Mouse (Mus musculus) midbrain, embryonic 14.5 days (tissue): ENCODE measurements around the gene Kcnj1. TPM values are rescaled to one million over a fixed set of nuclear protein-coding genes. Genes with fewer than 3 reads are reported as not detected.

ENCODE experiments used
- ATAC-seq: fragments of 200-750 bp; cut with Nextera tagmentation; 2 replicates; pipeline ENCODE4 v1.8.0; 2017; ENCODE audit warnings: moderate number of reproducible peaks, moderate library complexity; ENCODE audit not compliant: low FRiP score, low TSS enrichment
- DNase-seq: peaks from one replicate; pipeline ENCODE4 v3.0.0-alpha.2; 2015
- H3K27ac ChIP-seq: fragments of 300-500 bp; sonication (generic); replicated peaks from 2 replicates; pipeline ENCODE4 v1.5.1; 2014; ENCODE audit warnings: mild to moderate bottlenecking, low read depth, low read length, moderate library complexity
- H3K27me3 ChIP-seq: fragments of 300-500 bp; sonication (generic); 2 replicates; pipeline ENCODE4 v1.6.1; 2014; ENCODE audit warnings: low read length, control low read depth, mixed read lengths; ENCODE audit not compliant: control insufficient read depth, insufficient read depth
- H3K36me3 ChIP-seq: fragments of 300-500 bp; sonication (generic); 2 replicates; pipeline ENCODE4 v1.6.1; 2014; ENCODE audit warnings: low read length, control low read depth; ENCODE audit not compliant: control insufficient read depth, insufficient read depth
- H3K4me1 ChIP-seq: fragments of 300-500 bp; sonication (generic); 2 replicates; pipeline ENCODE4 v1.6.1; 2014; ENCODE audit warnings: mild to moderate bottlenecking, antibody characterized with exemption, low read length, control low read depth; ENCODE audit not compliant: control insufficient read depth, insufficient read depth
- H3K4me2 ChIP-seq: fragments of 300-500 bp; sonication (generic); 2 replicates; pipeline ENCODE4 v1.6.1; 2014; ENCODE audit warnings: mild to moderate bottlenecking, low read length, moderate library complexity
- H3K4me3 ChIP-seq: fragments of 300-500 bp; sonication (generic); replicated peaks from 2 replicates; pipeline ENCODE4 v1.5.1; 2014; ENCODE audit warnings: low read depth, low read length
- H3K9ac ChIP-seq: fragments of 300-500 bp; sonication (generic); replicated peaks from 2 replicates; pipeline ENCODE4 v1.6.1; 2014; ENCODE audit warnings: mild to moderate bottlenecking, low read length, moderate library complexity
- H3K9me3 ChIP-seq: fragments of 300-500 bp; sonication (generic); 2 replicates; pipeline ENCODE4 v1.6.1; 2016; ENCODE audit warnings: low read length, control low read depth, mixed read lengths; ENCODE audit not compliant: control insufficient read depth
- WGBS: fragments of 180-500 bp; shearing (Covaris S2); extraction: QIAGEN DNeasy Blood & Tissue Kit; methylation state at CpG from one replicate; pipeline ENCODE4 v1.1.7; 2014; 5-methylcytosine and 5-hydroxymethylcytosine counted together
- polyA plus RNA-seq: library from polyadenylated mRNA; unstranded; fragments of >200 nt; fragmentation: Nextera tagmentation; extraction: Ambion mirVana; gene quantifications from 2 replicates; pipeline ENCODE4 v1.2.1, GENCODE M21; 2014

The Kcnj1 gene
- polyA plus RNA-seq, 1 experiment from 2014 or later = not detected

- H3K4me2 ChIP-seq = no peak overlapping the region
- no peak overlapping the region for H3K9ac ChIP-seq
- no peaks in the 10 kb centered on the region for H3K9me3 ChIP-seq
- H3K27me3 ChIP-seq = no peaks in the 10 kb centered on the region
- H3K4me3 ChIP-seq = no peak overlapping the region
- no peak overlapping the region for H3K27ac ChIP-seq
- H3K4me1 ChIP-seq = no peaks in the 10 kb centered on the region
- ATAC-seq = no peak
- no peak for DNase-seq
- 87% methylated on average over 4 of the region's 4 CpGs for WGBS
- H3K36me3 ChIP-seq = no peaks in the 10 kb centered on the region
Observed at GRCm38 (mm10) chr9:32384906-32385305, 12.6 kb downstream of the Kcnj1 start.

GRCm38 (mm10) chr9:32388120-32388519 is 15.8 kb downstream of the Kcnj1 start:
- H3K27me3 ChIP-seq = no peaks in the 10 kb centered on the region
- WGBS = 88% methylated on average over 1 of the region's 1 CpGs

GRCm38 (mm10) chr9:32391092-32391491 is 18.8 kb downstream of the Kcnj1 start:
- DNase-seq (no peak), ATAC-seq (no peak)
- no peaks in the 10 kb centered on the region for H3K4me1 ChIP-seq
- no peak overlapping the region for H3K27ac ChIP-seq
- H3K4me3 ChIP-seq = no peak overlapping the region
- no peak overlapping the region for H3K9ac ChIP-seq
- no peak overlapping the region for H3K4me2 ChIP-seq
- no peaks in the 10 kb centered on the region for H3K27me3 ChIP-seq
- no peaks in the 10 kb centered on the region for H3K9me3 ChIP-seq
- 82% methylated on average over 5 of the region's 5 CpGs for WGBS
- no peaks in the 10 kb centered on the region for H3K36me3 ChIP-seq

More at GRCm38 (mm10) chr9:32388120-32388519, 15.8 kb downstream of the Kcnj1 start:
- ATAC-seq (no peak), DNase-seq (no peak)
- Histone ChIP-seq H3K4me1 (no peaks in the 10 kb centered on the region), H3K4me2 (no peak overlapping the region), H3K9me3 (no peaks in the 10 kb centered on the region), H3K27ac (no peak overlapping the region), H3K4me3 (no peak overlapping the region), H3K36me3 (no peaks in the 10 kb centered on the region), H3K9ac (no peak overlapping the region)

DNA sequence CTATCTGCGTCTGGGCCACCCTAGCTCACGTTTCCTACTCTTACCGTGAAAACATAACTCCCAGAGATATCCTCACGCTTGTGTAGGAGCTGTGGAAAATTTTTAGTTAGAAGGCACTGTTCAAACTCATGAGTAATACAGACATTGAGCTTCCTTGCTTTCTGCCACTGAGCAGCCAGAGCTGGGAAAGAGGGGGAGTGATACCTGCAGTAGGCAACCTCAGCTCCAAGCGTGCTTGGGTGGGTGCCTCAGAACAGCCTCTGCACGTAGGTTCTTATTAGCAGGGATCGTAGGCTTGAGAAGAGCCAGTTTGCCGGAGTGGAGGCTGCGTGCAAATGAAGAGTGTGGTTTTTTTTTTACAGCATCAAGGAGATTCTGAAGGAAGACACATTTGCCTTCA is 19.4 kb downstream of the Kcnj1 start:
- Histone ChIP-seq H3K36me3 (no peaks in the 10 kb centered on the region), H3K9ac (no peak overlapping the region), H3K4me1 (no peaks in the 10 kb centered on the region), H3K4me2 (no peak overlapping the region), H3K27me3 (no peaks in the 10 kb centered on the region), H3K4me3 (no peak overlapping the region), H3K27ac (no peak overlapping the region), H3K9me3 (no peaks in the 10 kb centered on the region)
- DNase-seq = no peak
- 87% methylated on average over 9 of the region's 9 CpGs for WGBS
- ATAC-seq = no peak

DNA sequence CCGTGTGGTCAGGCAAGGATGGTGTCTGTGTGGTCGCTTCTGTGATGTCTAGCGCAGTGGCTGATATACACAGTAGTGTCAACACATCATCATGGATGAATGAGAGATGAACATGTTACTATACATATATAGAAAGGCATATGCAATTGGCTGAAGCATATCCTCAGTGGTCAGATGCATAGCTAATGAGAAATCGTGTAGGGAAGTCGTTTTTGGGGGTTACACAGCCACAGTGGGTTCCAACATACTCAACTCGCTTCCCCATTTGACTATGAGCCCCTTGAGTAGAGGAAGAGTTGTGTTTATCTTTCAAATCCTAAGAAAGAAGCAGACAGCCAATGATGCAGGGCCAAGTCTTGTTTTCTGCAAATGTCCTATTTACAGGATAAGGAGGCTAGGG is 20.4 kb downstream of the Kcnj1 start:
- no peaks in the 10 kb centered on the region for H3K4me1 ChIP-seq
- H3K36me3 ChIP-seq = no peaks in the 10 kb centered on the region
- H3K27ac ChIP-seq = no peak overlapping the region
- no peak for DNase-seq
- no peak overlapping the region for H3K4me2 ChIP-seq
- no peak overlapping the region for H3K4me3 ChIP-seq
- no peaks in the 10 kb centered on the region for H3K27me3 ChIP-seq
- ATAC-seq = no peak
- 85% methylated on average over 6 of the region's 6 CpGs for WGBS
- H3K9ac ChIP-seq = no peak overlapping the region
- no peaks in the 10 kb centered on the region for H3K9me3 ChIP-seq

GRCm38 (mm10) chr9:32394761-32395161 is 22.5 kb downstream of the Kcnj1 start:
- Histone ChIP-seq H3K9ac (no peak overlapping the region), H3K9me3 (no peaks in the 10 kb centered on the region), H3K27ac (no peak overlapping the region), H3K27me3 (no peaks in the 10 kb centered on the region), H3K4me1 (no peaks in the 10 kb centered on the region), H3K36me3 (no peaks in the 10 kb centered on the region), H3K4me3 (no peak overlapping the region), H3K4me2 (no peak overlapping the region)
- 93% methylated on average over 4 of the region's 4 CpGs for WGBS
- ATAC-seq (no peak), DNase-seq (no peak)

DNA sequence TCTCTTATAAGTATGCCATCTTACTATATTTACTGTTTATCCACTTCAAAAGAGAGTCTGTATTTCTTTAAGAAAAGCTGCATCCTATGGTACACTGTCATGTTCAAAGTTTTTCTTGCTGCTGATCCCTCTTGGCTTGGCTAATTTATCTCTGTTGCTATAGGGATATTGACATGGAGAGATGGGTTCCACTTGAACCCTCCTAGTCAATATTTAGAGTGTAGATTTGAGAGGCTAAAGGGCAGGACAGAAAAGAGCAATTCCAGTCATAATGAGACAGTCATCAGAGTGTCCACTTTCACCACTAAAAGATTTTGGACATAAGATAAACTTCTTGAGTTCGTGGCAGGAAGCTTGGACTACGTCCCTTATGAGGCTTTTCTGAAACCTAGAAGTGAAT is 27.9 kb downstream of the Kcnj1 start:
- ATAC-seq (no peak), DNase-seq (no peak)
- Histone ChIP-seq H3K36me3 (no peaks in the 10 kb centered on the region), H3K27ac (no peak overlapping the region), H3K4me2 (no peak overlapping the region), H3K4me1 (no peaks in the 10 kb centered on the region), H3K9me3 (no peaks in the 10 kb centered on the region), H3K9ac (no peak overlapping the region), H3K4me3 (no peak overlapping the region), H3K27me3 (no peaks in the 10 kb centered on the region)
- 92% methylated on average over 2 of the region's 2 CpGs for WGBS

DNA sequence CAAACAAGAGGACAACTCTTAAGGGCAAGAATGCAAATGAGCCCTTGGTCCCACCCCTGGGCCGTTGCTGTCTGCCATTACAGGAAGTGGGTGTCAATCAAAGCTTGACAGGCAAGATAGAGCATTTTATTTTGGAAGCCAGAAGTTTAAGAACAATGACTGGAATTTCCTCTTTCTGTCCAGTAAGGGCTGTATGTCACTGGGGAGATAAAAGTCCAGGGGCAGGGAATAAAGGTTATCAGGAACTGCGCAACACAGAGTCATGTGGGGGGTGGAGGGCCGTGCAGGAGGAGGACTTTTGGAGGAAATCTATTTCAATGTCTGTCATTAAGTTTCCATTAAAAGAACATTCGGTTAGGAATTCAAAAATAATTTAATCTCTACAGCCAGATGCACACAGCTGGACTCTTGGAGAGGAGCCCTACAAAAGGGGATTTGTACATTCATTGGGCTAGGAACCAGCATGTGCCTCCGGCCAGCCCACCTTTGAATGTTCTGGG is 28.4 kb downstream of the Kcnj1 start:
- Histone ChIP-seq H3K9ac (no peak overlapping the region), H3K27ac (no peak overlapping the region), H3K36me3 (no peaks in the 10 kb centered on the region), H3K27me3 (no peaks in the 10 kb centered on the region), H3K4me1 (no peaks in the 10 kb centered on the region), H3K4me2 (no peak overlapping the region), H3K9me3 (no peaks in the 10 kb centered on the region), H3K4me3 (no peak overlapping the region)
- DNase-seq = no peak
- WGBS = 75% methylated on average over 5 of the region's 5 CpGs
- ATAC-seq = no peak

GRCm38 (mm10) chr9:32405191-32405925 is 33.1 kb downstream of the Kcnj1 start:
- Histone ChIP-seq H3K27me3 (peaks cover 18% of the 10 kb centered on the region; the same call in 1 of the 2 replicates), H3K27ac (no peak overlapping the region), H3K4me3 (no peak overlapping the region), H3K9ac (no peak overlapping the region), H3K4me1 (0 out of 2 replicates have a peak, but pooled peaks cover 10% of the 10 kb centered on the region), H3K36me3 (no peaks in the 10 kb centered on the region), H3K9me3 (no peaks in the 10 kb centered on the region), H3K4me2 (no peak overlapping the region)
- ATAC-seq (peak; percentile 72; the same call in 1 of the 2 replicates), DNase-seq (peak; percentile 93)
- WGBS = 45% methylated on average over 11 of the region's 11 CpGs
